Mouse (Mus musculus): Measurements from ENCODE around the gene Foxk2. TPM values are rescaled to one million over a fixed set of nuclear protein-coding genes. Genes with fewer than 3 reads are reported as not detected.

Gene Foxk2
- polyA plus RNA-seq, 1 experiment, result 41.7 TPM

GRCm38 (mm10) chr11:121326034-121326433 is 66.2 kb downstream of the Foxk2 start:
- H3K4me3 ChIP-seq, result no peak overlapping the region
- no peak overlapping the region for H3K4me2 ChIP-seq (ENCODE audit: low read depth)
- TF ChIP-seq CEBPB (IDR thresholded peaks at IDR 0.05; ENCODE audit: insufficient read depth, poor library complexity, severe bottlenecking) (no peak), POLR2AphosphoS2 (IDR thresholded peaks at IDR 0.05; ENCODE audit: insufficient read length, low read depth) (no peak), TCF3 (IDR thresholded peaks at IDR 0.05; ENCODE audit: insufficient read length, low read depth) (no peak), MYOG (IDR thresholded peaks at IDR 0.05; ENCODE audit: control insufficient read depth in 1 of 3, insufficient read depth in 1 of 3, insufficient read length in 2 of 3, low read depth in 2 of 3) (no peak)
- H3K27me3 ChIP-seq (ENCODE audit: control insufficient read depth, insufficient read depth, insufficient read length), result no peaks in the 10 kb centered on the region
- H3K36me3 ChIP-seq (ENCODE audit: control insufficient read depth, insufficient read depth), result peaks cover 42% of the 10 kb centered on the region
- H3K79me2 ChIP-seq (ENCODE audit: control insufficient read depth, insufficient read depth), result no peaks in the 10 kb centered on the region
- no peak overlapping the region for H3ac ChIP-seq (ENCODE audit: control insufficient read depth, insufficient read length)

- Histone ChIP-seq H3K4me2 (ENCODE audit: low read depth) (no peak overlapping the region), H3K79me2 (ENCODE audit: control insufficient read depth, insufficient read depth) (no peaks in the 10 kb centered on the region), H3ac (ENCODE audit: control insufficient read depth, insufficient read length) (no peak overlapping the region), H3K27me3 (ENCODE audit: control insufficient read depth, insufficient read depth, insufficient read length) (no peaks in the 10 kb centered on the region), H3K4me3 (no peak overlapping the region), H3K36me3 (ENCODE audit: control insufficient read depth, insufficient read depth) (peaks cover 49% of the 10 kb centered on the region)
- no peak for TF ChIP-seq MYOD1 (IDR thresholded peaks at IDR 0.05; ENCODE audit: control insufficient read depth in 1 of 3, insufficient read length in 2 of 3, low read depth in 2 of 3)
- TF ChIP-seq CEBPB (IDR thresholded peaks at IDR 0.05; ENCODE audit: insufficient read depth, poor library complexity, severe bottlenecking), result no peak
- TF ChIP-seq SRF (IDR thresholded peaks at IDR 0.05; ENCODE audit: control insufficient read depth, insufficient read length, low read depth), result no peak
- no peak for TF ChIP-seq MAX (IDR thresholded peaks at IDR 0.05; ENCODE audit: low read depth)
- TF ChIP-seq MYOG (IDR thresholded peaks at IDR 0.05; ENCODE audit: control insufficient read depth in 1 of 3, insufficient read depth in 1 of 3, insufficient read length in 2 of 3, low read depth in 2 of 3), result no peak
- TF ChIP-seq TCF3 (IDR thresholded peaks at IDR 0.05; ENCODE audit: insufficient read length, low read depth), result no peak
- no peak for TF ChIP-seq TCF12 (IDR thresholded peaks at IDR 0.05; ENCODE audit: insufficient read depth, poor library complexity, severe bottlenecking)
- no peak for TF ChIP-seq POLR2AphosphoS2 (IDR thresholded peaks at IDR 0.05; ENCODE audit: insufficient read length, low read depth)
- no peak for TF ChIP-seq E2F4 (IDR thresholded peaks at IDR 0.05; ENCODE audit: insufficient read depth)
Measured at GRCm38 (mm10) chr11:121326681-121327080, 66.9 kb downstream of the Foxk2 start.

- no peak for TF ChIP-seq POLR2A (IDR thresholded peaks at IDR 0.05; ENCODE audit: insufficient read length, low read depth)
- TF ChIP-seq TCF3 (IDR thresholded peaks at IDR 0.05; ENCODE audit: insufficient read length, low read depth), result no peak
- TF ChIP-seq SRF (IDR thresholded peaks at IDR 0.05; ENCODE audit: control insufficient read depth, insufficient read length, low read depth), result no peak
- TF ChIP-seq POLR2AphosphoS2 (IDR thresholded peaks at IDR 0.05; ENCODE audit: insufficient read length, low read depth), result no peak
- no peak for TF ChIP-seq MAX (IDR thresholded peaks at IDR 0.05; ENCODE audit: low read depth)
- no peak for TF ChIP-seq CEBPB (IDR thresholded peaks at IDR 0.05; ENCODE audit: insufficient read depth, poor library complexity, severe bottlenecking)
- TF ChIP-seq MYOG (IDR thresholded peaks at IDR 0.05; ENCODE audit: control insufficient read depth in 1 of 3, insufficient read depth in 1 of 3, insufficient read length in 2 of 3, low read depth in 2 of 3), result no peak
- no peak for TF ChIP-seq E2F4 (IDR thresholded peaks at IDR 0.05; ENCODE audit: insufficient read depth)
- no peak for TF ChIP-seq TCF12 (IDR thresholded peaks at IDR 0.05; ENCODE audit: insufficient read depth, poor library complexity, severe bottlenecking)
- TF ChIP-seq MYOD1 (IDR thresholded peaks at IDR 0.05; ENCODE audit: control insufficient read depth in 1 of 3, insufficient read length in 2 of 3, low read depth in 2 of 3), result no peak
- no peak for TF ChIP-seq REST (IDR thresholded peaks at IDR 0.05; ENCODE audit: insufficient read depth, insufficient read length)
- TF ChIP-seq USF1 (IDR thresholded peaks at IDR 0.05; ENCODE audit: low read depth), result no peak
- peaks cover 61% of the 10 kb centered on the region for H3K36me3 ChIP-seq (ENCODE audit: control insufficient read depth, insufficient read depth)
- no peak overlapping the region for H3ac ChIP-seq (ENCODE audit: control insufficient read depth, insufficient read length)
- H3K4me3 ChIP-seq, result no peak overlapping the region
- H3K79me2 ChIP-seq (ENCODE audit: control insufficient read depth, insufficient read depth), result no peaks in the 10 kb centered on the region
- H3K4me2 ChIP-seq (ENCODE audit: low read depth), result no peak overlapping the region
- no peaks in the 10 kb centered on the region for H3K27me3 ChIP-seq (ENCODE audit: control insufficient read depth, insufficient read depth, insufficient read length)
Measured at GRCm38 (mm10) chr11:121328206-121328605, 68.4 kb downstream of the Foxk2 start.

- Histone ChIP-seq H3K4me2 (ENCODE audit: low read depth) (no peak overlapping the region), H3K4me3 (no peak overlapping the region), H3ac (ENCODE audit: control insufficient read depth, insufficient read length) (no peak overlapping the region), H3K27me3 (ENCODE audit: control insufficient read depth, insufficient read depth, insufficient read length) (no peaks in the 10 kb centered on the region), H3K79me2 (ENCODE audit: control insufficient read depth, insufficient read depth) (no peaks in the 10 kb centered on the region), H3K36me3 (ENCODE audit: control insufficient read depth, insufficient read depth) (peaks cover 63% of the 10 kb centered on the region)
- TF ChIP-seq E2F4 (IDR thresholded peaks at IDR 0.05; ENCODE audit: insufficient read depth), result no peak
- no peak for TF ChIP-seq MAX (IDR thresholded peaks at IDR 0.05; ENCODE audit: low read depth)
- no peak for TF ChIP-seq SRF (IDR thresholded peaks at IDR 0.05; ENCODE audit: control insufficient read depth, insufficient read length, low read depth)
- no peak for TF ChIP-seq MYOG (IDR thresholded peaks at IDR 0.05; ENCODE audit: control insufficient read depth in 1 of 3, insufficient read depth in 1 of 3, insufficient read length in 2 of 3, low read depth in 2 of 3)
- no peak for TF ChIP-seq REST (IDR thresholded peaks at IDR 0.05; ENCODE audit: insufficient read depth, insufficient read length)
- no peak for TF ChIP-seq POLR2A (IDR thresholded peaks at IDR 0.05; ENCODE audit: insufficient read length, low read depth)
- no peak for TF ChIP-seq CEBPB (IDR thresholded peaks at IDR 0.05; ENCODE audit: insufficient read depth, poor library complexity, severe bottlenecking)
- no peak for TF ChIP-seq MYOD1 (IDR thresholded peaks at IDR 0.05; ENCODE audit: control insufficient read depth in 1 of 3, insufficient read length in 2 of 3, low read depth in 2 of 3)
- TF ChIP-seq TCF12 (IDR thresholded peaks at IDR 0.05; ENCODE audit: insufficient read depth, poor library complexity, severe bottlenecking), result no peak
- TF ChIP-seq USF1 (IDR thresholded peaks at IDR 0.05; ENCODE audit: low read depth), result no peak
- TF ChIP-seq TCF3 (IDR thresholded peaks at IDR 0.05; ENCODE audit: insufficient read length, low read depth), result no peak
Measured at GRCm38 (mm10) chr11:121328619-121329018, 68.8 kb downstream of the Foxk2 start.

- Histone ChIP-seq H3ac (ENCODE audit: control insufficient read depth, insufficient read length) (no peak overlapping the region), H3K4me3 (no peak overlapping the region), H3K36me3 (ENCODE audit: control insufficient read depth, insufficient read depth) (peaks cover 71% of the 10 kb centered on the region), H3K27me3 (ENCODE audit: control insufficient read depth, insufficient read depth, insufficient read length) (no peaks in the 10 kb centered on the region), H3K4me2 (ENCODE audit: low read depth) (no peak overlapping the region), H3K79me2 (ENCODE audit: control insufficient read depth, insufficient read depth) (no peaks in the 10 kb centered on the region)
- no peak for TF ChIP-seq MYOG (IDR thresholded peaks at IDR 0.05; ENCODE audit: control insufficient read depth in 1 of 3, insufficient read depth in 1 of 3, insufficient read length in 2 of 3, low read depth in 2 of 3)
- no peak for TF ChIP-seq TCF3 (IDR thresholded peaks at IDR 0.05; ENCODE audit: insufficient read length, low read depth)
- TF ChIP-seq E2F4 (IDR thresholded peaks at IDR 0.05; ENCODE audit: insufficient read depth), result no peak
- no peak for TF ChIP-seq MAX (IDR thresholded peaks at IDR 0.05; ENCODE audit: low read depth)
- no peak for TF ChIP-seq TCF12 (IDR thresholded peaks at IDR 0.05; ENCODE audit: insufficient read depth, poor library complexity, severe bottlenecking)
- no peak for TF ChIP-seq CEBPB (IDR thresholded peaks at IDR 0.05; ENCODE audit: insufficient read depth, poor library complexity, severe bottlenecking)
- no peak for TF ChIP-seq MYOD1 (IDR thresholded peaks at IDR 0.05; ENCODE audit: control insufficient read depth in 1 of 3, insufficient read length in 2 of 3, low read depth in 2 of 3)
- TF ChIP-seq SRF (IDR thresholded peaks at IDR 0.05; ENCODE audit: control insufficient read depth, insufficient read length, low read depth), result no peak
- no peak for TF ChIP-seq POLR2AphosphoS2 (IDR thresholded peaks at IDR 0.05; ENCODE audit: insufficient read length, low read depth)
- TF ChIP-seq REST (IDR thresholded peaks at IDR 0.05; ENCODE audit: insufficient read depth, insufficient read length), result no peak
- TF ChIP-seq USF1 (IDR thresholded peaks at IDR 0.05; ENCODE audit: low read depth), result no peak
- TF ChIP-seq POLR2A (IDR thresholded peaks at IDR 0.05; ENCODE audit: insufficient read length, low read depth), result no peak
Measured at GRCm38 (mm10) chr11:121331641-121332040, 71.9 kb downstream of the Foxk2 start.
